Mouse (Mus musculus): ENCODE data around the gene Hoxb5. TPM values are rescaled to one million over a fixed set of nuclear protein-coding genes. Genes with fewer than 3 reads are reported as not detected.

The Hoxb5 gene
- polyA plus RNA-seq, 1 experiment from 2014 or later = not detected

DNA sequence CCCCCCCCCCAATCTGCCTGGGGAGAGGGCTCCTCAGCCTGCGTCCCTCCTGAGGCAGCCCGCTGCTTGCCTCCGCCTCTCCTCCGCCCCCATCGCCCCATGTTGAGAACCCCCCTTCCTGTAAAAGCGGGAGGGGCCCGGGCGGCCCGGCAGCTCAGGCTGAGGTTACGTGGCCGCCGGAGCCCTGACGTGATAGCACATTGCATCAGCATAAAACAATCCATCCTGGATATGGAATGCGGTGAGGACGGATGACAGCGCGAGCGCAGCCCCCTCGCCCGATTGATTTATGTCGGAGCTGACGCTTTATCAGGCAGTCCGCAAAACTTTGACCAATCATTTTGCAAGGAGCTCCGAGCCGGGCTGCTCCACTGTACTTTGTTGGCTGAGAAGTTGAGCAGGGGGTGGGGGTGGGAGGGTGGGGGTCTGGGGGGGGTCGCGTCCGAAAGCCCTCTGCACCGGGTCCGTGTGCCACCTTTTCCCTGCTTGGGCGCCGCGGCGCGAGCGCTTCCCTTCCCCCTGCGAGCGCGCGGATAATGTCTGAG lies 32.1 kb upstream of the Hoxb5 start, which contains the start of gene Hoxb9:
Hoxb9 (plus strand) TSS at position 462 of the 545 bp plus-strand sequence.
- no peaks in the 10 kb centered on the region; the same call in 1 of the 2 replicates for H3K4me1 ChIP-seq (ENCODE audit: control insufficient read depth, insufficient read depth, low read length)
- WGBS = under 1% methylated on average over 40 of the region's 40 CpGs
- no peak within 1 kb of the TSS for H3K4me2 ChIP-seq (ENCODE audit: low read length)
- peaks cover 91% of the 10 kb centered on the region for H3K27me3 ChIP-seq (ENCODE audit: control insufficient read depth, insufficient read depth, low read depth, low read length)
- H3K36me3 ChIP-seq (ENCODE audit: control insufficient read depth, insufficient read depth, low read length) = no peaks in the 10 kb centered on the region
- H3K9me3 ChIP-seq (replicated peaks; ENCODE audit: control insufficient read depth, low read length, poor library complexity, severe bottlenecking) = no peaks in the 10 kb centered on the region
- no peak within 1 kb of the TSS for H3K27ac ChIP-seq (ENCODE audit: low read length)
- ATAC-seq = no peak
- no peak within 1 kb of the TSS for H3K9ac ChIP-seq (ENCODE audit: low read depth, low read length)
- no peak within 1 kb of the TSS for H3K4me3 ChIP-seq (ENCODE audit: low read depth, low read length)

DNA sequence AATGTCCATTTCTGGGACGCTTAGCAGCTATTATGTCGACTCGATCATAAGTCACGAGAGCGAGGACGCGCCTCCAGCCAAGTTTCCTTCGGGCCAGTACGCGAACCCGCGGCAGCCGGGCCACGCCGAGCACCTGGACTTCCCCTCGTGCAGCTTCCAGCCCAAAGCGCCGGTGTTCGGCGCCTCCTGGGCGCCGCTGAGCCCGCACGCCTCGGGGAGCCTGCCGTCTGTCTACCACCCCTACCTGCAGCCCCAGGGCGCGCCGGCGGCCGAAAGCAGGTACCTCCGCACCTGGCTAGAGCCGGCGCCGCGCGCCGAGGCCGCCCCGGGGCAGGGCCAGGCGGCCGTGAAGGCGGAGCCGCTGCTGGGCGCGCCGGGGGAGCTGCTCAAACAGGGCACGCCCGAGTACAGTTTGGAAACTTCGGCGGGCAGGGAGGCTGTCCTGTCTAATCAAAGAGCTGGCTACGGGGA lies 31.6 kb upstream of the Hoxb5 start:
- H3K36me3 ChIP-seq (ENCODE audit: control insufficient read depth, insufficient read depth, low read length) = no peaks in the 10 kb centered on the region
- peaks cover 91% of the 10 kb centered on the region for H3K27me3 ChIP-seq (ENCODE audit: control insufficient read depth, insufficient read depth, low read depth, low read length)
- H3K27ac ChIP-seq (ENCODE audit: low read length) = no peak overlapping the region
- WGBS = under 1% methylated on average over 52 of the region's 52 CpGs
- ATAC-seq = no peak
- H3K4me1 ChIP-seq (ENCODE audit: control insufficient read depth, insufficient read depth, low read length) = no peaks in the 10 kb centered on the region; the same call in 1 of the 2 replicates
- H3K9ac ChIP-seq (ENCODE audit: low read depth, low read length) = no peak overlapping the region
- H3K9me3 ChIP-seq (replicated peaks; ENCODE audit: control insufficient read depth, low read length, poor library complexity, severe bottlenecking) = no peaks in the 10 kb centered on the region
- no peak overlapping the region for H3K4me2 ChIP-seq (ENCODE audit: low read length)
- no peak overlapping the region for H3K4me3 ChIP-seq (ENCODE audit: low read depth, low read length)

DNA sequence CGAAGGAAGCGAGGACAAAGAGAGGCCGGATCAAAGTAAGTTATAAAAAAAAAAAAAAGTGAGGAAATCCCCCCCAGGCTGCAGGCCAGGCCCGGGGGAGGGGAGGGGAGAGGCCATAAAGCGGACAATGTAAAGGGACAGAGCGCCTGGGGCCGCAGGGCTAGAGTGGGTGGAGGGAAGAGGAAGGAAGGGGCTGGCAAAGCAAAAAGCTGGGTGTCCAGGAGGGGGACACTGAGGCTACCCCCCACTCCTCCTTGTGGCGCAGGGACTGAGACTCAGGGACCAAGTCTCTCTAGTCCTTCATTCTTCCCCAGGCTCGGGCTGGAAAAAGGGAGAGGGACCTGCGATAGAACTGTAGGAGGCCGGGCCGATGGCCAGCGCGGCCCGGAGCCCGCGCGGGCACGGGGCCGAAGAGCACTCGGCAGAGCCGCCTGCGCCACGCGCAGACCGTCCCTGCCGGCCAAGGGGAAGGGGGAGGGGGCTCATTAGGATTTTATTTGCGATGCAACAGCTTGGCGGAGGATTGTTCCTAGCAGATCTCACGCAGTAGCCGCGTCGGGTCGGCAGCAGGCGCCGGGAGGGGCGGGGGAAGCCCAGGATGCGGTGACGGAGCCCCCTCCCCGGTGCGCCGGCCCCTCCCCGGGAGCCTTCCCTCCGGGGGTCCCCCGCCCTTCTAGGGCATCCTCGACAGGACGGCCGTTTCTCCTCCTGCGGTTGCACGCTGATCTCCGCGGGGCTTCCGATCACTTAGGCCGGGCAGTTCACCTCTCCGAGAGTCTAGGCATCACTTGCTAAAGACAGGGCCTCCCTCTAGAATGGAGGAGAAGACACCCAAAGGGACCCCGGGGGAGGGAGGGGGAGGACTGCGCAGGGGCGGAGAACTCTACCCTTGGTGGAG lies 30.9 kb upstream of the Hoxb5 start:
- Histone ChIP-seq H3K9ac (ENCODE audit: low read depth, low read length) (no peak overlapping the region), H3K9me3 (replicated peaks; ENCODE audit: control insufficient read depth, low read length, poor library complexity, severe bottlenecking) (no peaks in the 10 kb centered on the region), H3K27me3 (ENCODE audit: control insufficient read depth, insufficient read depth, low read depth, low read length) (peaks cover 91% of the 10 kb centered on the region), H3K4me2 (ENCODE audit: low read length) (no peak overlapping the region), H3K27ac (ENCODE audit: low read length) (no peak overlapping the region), H3K36me3 (ENCODE audit: control insufficient read depth, insufficient read depth, low read length) (no peaks in the 10 kb centered on the region), H3K4me1 (ENCODE audit: control insufficient read depth, insufficient read depth, low read length) (no peaks in the 10 kb centered on the region; the same call in 1 of the 2 replicates), H3K4me3 (ENCODE audit: low read depth, low read length) (no peak overlapping the region)
- no peak for ATAC-seq
- under 1% methylated on average over 47 of the region's 58 CpGs for WGBS

DNA sequence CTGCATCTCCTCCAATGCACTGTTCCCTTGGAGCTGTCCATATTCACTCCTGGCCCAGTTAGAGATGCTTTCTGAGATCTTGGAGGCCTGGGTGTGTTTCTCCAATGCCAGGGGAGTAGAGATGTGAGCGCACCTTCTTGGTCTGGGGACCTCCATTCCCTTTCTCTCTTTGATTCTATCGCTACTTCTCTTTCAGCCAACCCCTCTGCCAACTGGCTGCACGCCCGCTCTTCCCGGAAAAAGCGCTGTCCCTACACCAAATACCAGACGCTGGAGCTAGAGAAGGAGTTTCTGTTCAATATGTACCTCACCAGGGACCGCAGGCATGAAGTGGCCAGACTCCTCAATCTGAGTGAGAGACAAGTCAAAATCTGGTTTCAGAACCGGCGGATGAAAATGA lies 28.7 kb upstream of the Hoxb5 start:
- Histone ChIP-seq H3K9me3 (replicated peaks; ENCODE audit: control insufficient read depth, low read length, poor library complexity, severe bottlenecking) (no peaks in the 10 kb centered on the region), H3K27ac (ENCODE audit: low read length) (no peak overlapping the region), H3K4me1 (ENCODE audit: control insufficient read depth, insufficient read depth, low read length) (no peaks in the 10 kb centered on the region; the same call in 1 of the 2 replicates), H3K4me2 (ENCODE audit: low read length) (no peak overlapping the region), H3K27me3 (ENCODE audit: control insufficient read depth, insufficient read depth, low read depth, low read length) (peaks cover 91% of the 10 kb centered on the region), H3K4me3 (ENCODE audit: low read depth, low read length) (no peak overlapping the region), H3K9ac (ENCODE audit: low read depth, low read length) (no peak overlapping the region), H3K36me3 (ENCODE audit: control insufficient read depth, insufficient read depth, low read length) (no peaks in the 10 kb centered on the region)
- 2% methylated on average over 10 of the region's 10 CpGs for WGBS
- no peak for ATAC-seq

DNA sequence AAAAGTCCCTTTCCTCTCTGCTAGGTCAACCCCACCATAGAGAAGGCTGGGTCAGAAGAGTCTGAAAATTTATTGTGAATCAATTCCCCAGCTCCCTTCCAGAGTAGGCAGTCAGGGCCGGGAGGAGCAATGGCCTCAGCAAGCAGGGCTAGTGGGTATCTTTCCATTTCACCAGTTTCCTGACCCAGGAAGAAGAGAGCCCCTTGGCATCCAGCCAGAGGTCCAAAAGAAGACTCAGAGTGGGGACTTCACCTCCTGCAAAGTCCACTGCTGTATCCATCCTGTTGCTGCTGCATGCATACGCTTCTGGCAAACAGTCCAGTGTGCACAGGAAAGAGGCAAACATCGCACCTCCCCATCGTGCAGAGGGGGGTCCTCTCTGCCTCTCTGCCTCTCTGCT lies 27.2 kb upstream of the Hoxb5 start:
- no peak overlapping the region for H3K4me3 ChIP-seq (ENCODE audit: low read depth, low read length)
- no peak for ATAC-seq

DNA sequence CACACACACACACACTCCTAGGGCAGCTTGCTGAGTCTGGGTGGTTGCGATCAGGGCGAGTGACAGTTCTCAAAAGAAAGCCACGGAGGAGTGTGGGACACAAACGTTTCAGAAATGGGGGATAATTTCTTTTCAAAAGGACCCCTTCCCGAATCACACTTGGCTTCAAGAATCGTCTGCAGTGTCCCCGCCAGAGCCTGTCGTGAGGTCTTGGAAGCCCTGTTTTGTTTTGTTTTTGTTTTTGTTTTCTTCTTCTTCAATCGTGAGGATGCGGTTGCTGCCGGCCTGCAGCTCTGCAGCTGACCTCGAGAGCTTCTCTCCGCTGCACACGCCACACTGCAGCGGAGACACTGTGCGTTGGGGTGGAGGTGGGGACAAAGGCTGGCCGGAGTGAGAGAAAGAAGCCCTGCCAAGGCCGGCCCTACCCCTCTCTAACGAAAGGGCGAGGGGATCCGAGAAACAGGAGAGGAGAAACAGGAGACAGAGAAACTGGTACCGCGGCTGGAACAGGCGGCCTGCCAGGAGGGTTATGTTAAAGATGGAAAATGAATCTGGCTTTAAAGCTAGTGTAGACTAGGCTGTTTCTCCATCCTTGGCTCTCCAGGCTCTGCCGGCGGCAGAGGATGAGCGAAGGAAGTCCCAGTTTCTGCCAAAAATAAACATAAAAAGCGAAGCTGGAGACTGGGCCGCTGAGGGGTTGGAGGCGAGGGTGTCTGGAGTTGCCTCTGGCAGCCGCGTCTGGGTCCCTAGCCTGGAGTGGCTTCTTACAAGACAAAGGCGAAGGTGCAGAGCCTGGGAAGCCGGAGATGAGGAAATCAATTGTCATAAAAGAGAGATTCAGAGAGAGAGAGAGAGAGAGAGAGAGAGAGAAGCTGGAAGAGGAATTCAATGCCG lies 25.7 kb upstream of the Hoxb5 start:
- H3K4me2 ChIP-seq (ENCODE audit: low read length) = no peak overlapping the region
- no peaks in the 10 kb centered on the region for H3K9me3 ChIP-seq (replicated peaks; ENCODE audit: control insufficient read depth, low read length, poor library complexity, severe bottlenecking)
- no peak overlapping the region for H3K27ac ChIP-seq (ENCODE audit: low read length)
- peaks cover 82% of the 10 kb centered on the region for H3K27me3 ChIP-seq (ENCODE audit: control insufficient read depth, insufficient read depth, low read depth, low read length)
- no peak overlapping the region for H3K4me3 ChIP-seq (ENCODE audit: low read depth, low read length)
- WGBS = 2% methylated on average over 35 of the region's 35 CpGs
- ATAC-seq = no peak
- no peaks in the 10 kb centered on the region for H3K4me1 ChIP-seq (ENCODE audit: control insufficient read depth, insufficient read depth, low read length)
- H3K9ac ChIP-seq (ENCODE audit: low read depth, low read length) = no peak overlapping the region
- no peaks in the 10 kb centered on the region for H3K36me3 ChIP-seq (ENCODE audit: control insufficient read depth, insufficient read depth, low read length)

More for the DNA sequence above, 27.2 kb upstream of the Hoxb5 start:
- 14% methylated on average over 4 of the region's 4 CpGs for WGBS
- Histone ChIP-seq H3K27ac (ENCODE audit: low read length) (no peak overlapping the region), H3K27me3 (ENCODE audit: control insufficient read depth, insufficient read depth, low read depth, low read length) (peaks cover 88% of the 10 kb centered on the region), H3K9me3 (replicated peaks; ENCODE audit: control insufficient read depth, low read length, poor library complexity, severe bottlenecking) (no peaks in the 10 kb centered on the region), H3K4me2 (ENCODE audit: low read length) (no peak overlapping the region), H3K9ac (ENCODE audit: low read depth, low read length) (no peak overlapping the region), H3K4me1 (ENCODE audit: control insufficient read depth, insufficient read depth, low read length) (no peaks in the 10 kb centered on the region; the same call in 1 of the 2 replicates), H3K36me3 (ENCODE audit: control insufficient read depth, insufficient read depth, low read length) (no peaks in the 10 kb centered on the region)

DNA sequence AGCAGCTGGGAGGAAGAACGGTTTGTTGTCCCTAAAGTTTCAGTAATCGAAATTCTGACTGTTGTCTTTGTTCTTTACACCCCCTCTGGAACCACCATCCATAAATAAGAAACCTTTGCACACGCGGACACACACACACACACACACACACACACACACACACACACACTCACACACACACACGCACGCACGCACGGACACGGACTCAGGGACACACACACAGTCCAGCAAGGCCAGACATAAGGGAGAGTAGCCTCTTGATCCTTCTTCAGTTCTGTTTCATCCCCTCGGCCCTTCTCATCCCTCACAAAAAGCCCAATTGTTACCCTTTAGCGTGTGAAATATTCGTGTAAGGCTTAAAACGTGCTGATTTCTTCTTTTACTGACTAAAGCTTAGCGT lies 24.8 kb upstream of the Hoxb5 start:
- H3K36me3 ChIP-seq (ENCODE audit: control insufficient read depth, insufficient read depth, low read length) = no peaks in the 10 kb centered on the region
- WGBS = 20% methylated on average over 13 of the region's 14 CpGs
- peaks cover 79% of the 10 kb centered on the region for H3K27me3 ChIP-seq (ENCODE audit: control insufficient read depth, insufficient read depth, low read depth, low read length)
- no peaks in the 10 kb centered on the region for H3K4me1 ChIP-seq (ENCODE audit: control insufficient read depth, insufficient read depth, low read length)
- no peak overlapping the region for H3K9ac ChIP-seq (ENCODE audit: low read depth, low read length)
- ATAC-seq = no peak
- H3K9me3 ChIP-seq (replicated peaks; ENCODE audit: control insufficient read depth, low read length, poor library complexity, severe bottlenecking) = no peaks in the 10 kb centered on the region
- H3K4me2 ChIP-seq (ENCODE audit: low read length) = no peak overlapping the region
- no peak overlapping the region for H3K27ac ChIP-seq (ENCODE audit: low read length)
- no peak overlapping the region for H3K4me3 ChIP-seq (ENCODE audit: low read depth, low read length)

DNA sequence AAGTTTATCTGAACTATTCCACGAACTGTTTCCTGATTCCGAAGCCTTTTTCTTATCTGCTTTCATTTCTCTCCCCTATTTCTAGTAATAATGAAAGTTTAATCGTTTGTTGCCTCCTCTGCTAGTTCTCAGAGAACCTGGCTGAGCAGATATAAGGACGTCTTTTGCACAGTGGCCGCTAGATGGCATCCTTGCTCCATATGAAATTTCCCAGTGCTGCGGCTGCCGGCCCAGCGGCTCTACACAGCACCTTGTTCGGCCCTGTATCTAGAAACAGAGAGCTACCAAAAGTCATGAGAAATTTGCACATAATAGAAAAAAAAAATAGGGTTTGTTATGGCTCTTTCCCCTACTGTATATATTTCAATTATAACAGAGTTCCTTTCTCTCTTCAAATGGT lies 24.4 kb upstream of the Hoxb5 start:
- H3K27me3 ChIP-seq (ENCODE audit: control insufficient read depth, insufficient read depth, low read depth, low read length) = peaks cover 79% of the 10 kb centered on the region
- WGBS = under 1% methylated on average over 9 of the region's 9 CpGs

More for the DNA sequence above, 24.4 kb upstream of the Hoxb5 start:
- H3K27ac ChIP-seq (ENCODE audit: low read length) = no peak overlapping the region
- no peak overlapping the region for H3K4me2 ChIP-seq (ENCODE audit: low read length)
- H3K9me3 ChIP-seq (replicated peaks; ENCODE audit: control insufficient read depth, low read length, poor library complexity, severe bottlenecking) = no peaks in the 10 kb centered on the region
- H3K4me3 ChIP-seq (ENCODE audit: low read depth, low read length) = no peak overlapping the region
- H3K36me3 ChIP-seq (ENCODE audit: control insufficient read depth, insufficient read depth, low read length) = no peaks in the 10 kb centered on the region
- ATAC-seq = no peak
- H3K9ac ChIP-seq (ENCODE audit: low read depth, low read length) = no peak overlapping the region
- no peaks in the 10 kb centered on the region for H3K4me1 ChIP-seq (ENCODE audit: control insufficient read depth, insufficient read depth, low read length)
